Mouse (Mus musculus) kidney, postnatal 0 days (tissue): Measurements from ENCODE around the gene Anapc7. TPM values are rescaled to one million over a fixed set of nuclear protein-coding genes. Genes with fewer than 3 reads are reported as not detected.

Experiments used
- ATAC-seq: fragments of 200-750 bp; cut with Nextera tagmentation; replicated peaks from 2 replicates; pipeline ENCODE4 v1.8.0; 2017; ENCODE audit warnings: low read depth, moderate number of reproducible peaks, moderate TSS enrichment, moderate library complexity; ENCODE audit not compliant: low FRiP score
- DNase-seq: peaks from one replicate; pipeline ENCODE4 v3.0.0-alpha.2; 2016; ENCODE audit warnings: low spot score
- H3K27ac ChIP-seq: fragments of 300-500 bp; sonication (generic); 2 replicates; pipeline ENCODE4 v1.5.1; 2014; ENCODE audit warnings: mild to moderate bottlenecking
- H3K27me3 ChIP-seq: fragments of 300-500 bp; sonication (generic); 2 replicates; pipeline ENCODE4 v1.6.1; 2014; ENCODE audit warnings: low read length, mixed read lengths; ENCODE audit not compliant: insufficient read depth
- H3K36me3 ChIP-seq: fragments of 300-500 bp; sonication (generic); 2 replicates; pipeline ENCODE4 v1.6.1; 2014; ENCODE audit warnings: low read length, mixed read lengths; ENCODE audit not compliant: insufficient read depth
- H3K4me1 ChIP-seq: fragments of 300-500 bp; sonication (generic); replicated peaks from 2 replicates; pipeline ENCODE4 v1.6.1; 2014; ENCODE audit warnings: antibody characterized with exemption, low read length, mixed read lengths; ENCODE audit not compliant: insufficient read depth
- H3K4me2 ChIP-seq: fragments of 300-500 bp; sonication (generic); 2 replicates; pipeline ENCODE4 v1.6.1; 2014; ENCODE audit warnings: mild to moderate bottlenecking, low read length, moderate library complexity, mixed read lengths
- H3K4me3 ChIP-seq: fragments of 300-500 bp; sonication (generic); replicated peaks from 2 replicates; pipeline ENCODE4 v1.5.1; 2014; ENCODE audit warnings: low read depth, low read length
- H3K9ac ChIP-seq: fragments of 300-500 bp; sonication (generic); 2 replicates; pipeline ENCODE4 v1.6.1; 2014; ENCODE audit warnings: low read depth, low read length
- H3K9me3 ChIP-seq: fragments of 300-500 bp; sonication (generic); replicated peaks from 2 replicates; pipeline ENCODE4 v1.6.1; 2016; ENCODE audit warnings: low read length, inconsistent platforms, mixed read lengths
- CTCF ChIP-seq: IDR thresholded peaks from 2 replicates; pipeline ENCODE4 v1.5.1; 2016; ENCODE audit warnings: antibody characterized with exemption, low read depth, mild to moderate bottlenecking, moderate library complexity
- WGBS: fragments of 180-500 bp; shearing (Covaris S2); extraction: QIAGEN DNeasy Blood & Tissue Kit; methylation state at CpG from one replicate; pipeline ENCODE4 v1.1.7; 2014; 5-methylcytosine and 5-hydroxymethylcytosine counted together
- polyA plus RNA-seq: library from polyadenylated mRNA; unstranded; fragments of >200 nt; fragmentation: Nextera tagmentation; extraction: Ambion mirVana; gene quantifications from 2 replicates; pipeline ENCODE4 v1.2.1, GENCODE M21; 2015

Anapc7 gene
- polyA plus RNA-seq, 1 experiment from 2014 or later: 37.5 TPM

GRCm38 (mm10) chr5:122402772-122403171 lies 18.7 kb upstream of the Anapc7 start:
- Histone ChIP-seq H3K36me3 (peaks cover 62% of the 10 kb centered on the region), H3K4me3 (no peak overlapping the region), H3K9ac (no peak overlapping the region), H3K9me3 (no peaks in the 10 kb centered on the region), H3K4me2 (no peak overlapping the region), H3K27me3 (no peaks in the 10 kb centered on the region), H3K4me1 (no peaks in the 10 kb centered on the region), H3K27ac (0 out of 2 replicates have a peak overlapping the region, but pooled peaks have one; percentile 16)
- DNase-seq (no peak), ATAC-seq (no peak)
- TF ChIP-seq CTCF: no peak
- 81% methylated on average over 5 of the region's 5 CpGs for WGBS

- 88% methylated on average over 12 of the region's 12 CpGs for WGBS
- Histone ChIP-seq H3K9ac (no peak overlapping the region), H3K4me3 (no peak overlapping the region), H3K4me1 (no peaks in the 10 kb centered on the region), H3K36me3 (peaks cover 62% of the 10 kb centered on the region), H3K27me3 (no peaks in the 10 kb centered on the region), H3K4me2 (no peak overlapping the region), H3K27ac (no peak overlapping the region), H3K9me3 (no peaks in the 10 kb centered on the region)
- no peak for ATAC-seq
- DNase-seq: no peak
- TF ChIP-seq CTCF: no peak
Measured at GRCm38 (mm10) chr5:122403362-122403761, 18.1 kb upstream of the Anapc7 start.

GRCm38 (mm10) chr5:122405537-122405936 lies 16.0 kb upstream of the Anapc7 start:
- no peak overlapping the region for H3K9ac ChIP-seq
- DNase-seq (no peak), ATAC-seq (no peak)
- H3K9me3 ChIP-seq: no peaks in the 10 kb centered on the region
- no peaks in the 10 kb centered on the region for H3K4me1 ChIP-seq
- H3K4me3 ChIP-seq: no peak overlapping the region
- no peaks in the 10 kb centered on the region for H3K27me3 ChIP-seq
- TF ChIP-seq CTCF: no peak
- 78% methylated on average over 10 of the region's 10 CpGs for WGBS
- no peak overlapping the region for H3K4me2 ChIP-seq
- peaks cover 57% of the 10 kb centered on the region for H3K36me3 ChIP-seq
- no peak overlapping the region for H3K27ac ChIP-seq

- Histone ChIP-seq H3K9me3 (no peaks in the 10 kb centered on the region), H3K9ac (no peak overlapping the region), H3K4me2 (no peak overlapping the region), H3K27me3 (no peaks in the 10 kb centered on the region), H3K4me3 (no peak overlapping the region), H3K4me1 (no peaks in the 10 kb centered on the region), H3K36me3 (peaks cover 26% of the 10 kb centered on the region), H3K27ac (no peak overlapping the region)
- DNase-seq: no peak
- ATAC-seq: 0 out of 2 replicates have a peak, but pooled peaks have one; percentile 13
- peak; percentile 42; the same call in 1 of the 2 replicates for TF ChIP-seq CTCF
- 87% methylated on average over 19 of the region's 19 CpGs for WGBS
Measured at GRCm38 (mm10) chr5:122409692-122410645, 11.5 kb upstream of the Anapc7 start.

- ATAC-seq (no peak), DNase-seq (no peak)
Measured at GRCm38 (mm10) chr5:122411892-122412291, 9.6 kb upstream of the Anapc7 start.

GRCm38 (mm10) chr5:122412826-122413225 lies 8.7 kb upstream of the Anapc7 start:
- peak; percentile 70 for DNase-seq
- H3K9me3 ChIP-seq: no peaks in the 10 kb centered on the region
- H3K4me3 ChIP-seq: no peak overlapping the region
- 0 out of 2 replicates have a peak, but pooled peaks have one; percentile 17 for ATAC-seq
- no peak overlapping the region for H3K9ac ChIP-seq
- 39% methylated on average over 6 of the region's 6 CpGs for WGBS
- no peaks in the 10 kb centered on the region for H3K4me1 ChIP-seq
- H3K27me3 ChIP-seq: no peaks in the 10 kb centered on the region
- no peak for TF ChIP-seq CTCF
- H3K27ac ChIP-seq: peak overlapping the region; percentile 2; the same call in 1 of the 2 replicates
- H3K4me2 ChIP-seq: no peak overlapping the region
- H3K36me3 ChIP-seq: no peaks in the 10 kb centered on the region

More at GRCm38 (mm10) chr5:122411892-122412291, 9.6 kb upstream of the Anapc7 start:
- WGBS: 65% methylated on average over 5 of the region's 5 CpGs
- Histone ChIP-seq H3K9me3 (no peaks in the 10 kb centered on the region), H3K4me2 (no peak overlapping the region), H3K4me3 (no peak overlapping the region), H3K27ac (no peak overlapping the region), H3K9ac (no peak overlapping the region), H3K27me3 (no peaks in the 10 kb centered on the region), H3K4me1 (no peaks in the 10 kb centered on the region), H3K36me3 (peaks cover 8% of the 10 kb centered on the region; the same call in 1 of the 2 replicates)
- no peak for TF ChIP-seq CTCF
